Mouse (Mus musculus): ENCODE data around the gene Herpud2.

Gene Herpud2

DNA sequence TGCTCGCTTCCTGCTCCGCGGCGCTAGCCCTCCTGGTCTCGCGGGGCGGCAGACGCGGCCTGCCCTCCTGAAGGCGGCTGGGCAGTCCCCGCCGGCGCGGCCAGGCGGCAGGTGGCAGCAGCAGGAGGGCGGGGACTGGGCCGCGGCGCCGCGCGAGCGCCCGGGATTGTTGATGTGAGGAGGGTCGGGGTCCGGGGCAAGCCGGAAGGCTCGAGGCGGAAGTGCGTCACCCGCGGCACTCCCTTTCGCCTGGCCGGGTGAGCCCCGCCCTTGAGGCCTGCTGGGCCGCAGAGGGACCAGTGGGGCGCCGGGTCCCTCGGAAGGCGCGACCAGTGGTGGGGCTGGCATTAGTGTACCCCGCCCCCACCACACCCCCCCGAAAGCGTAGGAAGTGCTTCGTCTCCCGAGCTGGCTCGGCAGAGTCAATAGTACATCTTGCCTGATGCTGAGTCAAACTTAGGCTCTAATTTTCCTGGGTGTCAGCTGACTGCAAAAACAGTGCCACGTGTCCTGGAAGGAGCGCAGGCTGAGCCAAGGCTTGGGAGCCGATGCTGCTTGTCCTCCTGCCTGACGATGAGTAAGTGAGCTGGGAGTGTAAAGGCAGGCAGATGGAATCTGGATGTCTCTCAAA lies at the start of gene Herpud2:
Gene Herpud2 (minus strand): TSS at position 210 of the 631 bp plus-strand sequence.
- peak; percentile 91 for DNase-seq

DNA sequence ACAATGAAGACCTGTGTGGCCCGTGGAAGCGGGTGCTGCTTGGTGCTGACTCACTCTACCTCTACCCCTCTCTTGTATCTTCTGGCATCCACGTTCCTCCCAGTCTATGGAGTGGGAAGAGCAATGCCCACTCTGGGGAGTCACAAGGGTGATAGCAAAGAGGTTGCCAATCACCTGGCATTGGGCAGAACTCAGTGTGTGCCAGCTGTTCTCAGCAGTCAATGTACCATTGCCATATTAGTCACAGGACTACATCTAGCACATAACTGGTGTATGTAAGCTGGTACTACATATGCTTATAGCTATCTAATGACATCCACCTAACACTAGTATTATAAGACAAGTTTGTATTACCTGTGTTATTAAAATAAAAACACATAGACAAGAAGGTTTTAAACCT lies 49.4 kb upstream of the Herpud2 start:
- no peak for DNase-seq

GRCm38 (mm10) chr9:25200148-25200547 lies 48.5 kb upstream of the Herpud2 start:
- no peak for DNase-seq

- no peak for DNase-seq
Measured at GRCm38 (mm10) chr9:25196746-25197145, 45.1 kb upstream of the Herpud2 start.

GRCm38 (mm10) chr9:25191612-25192011 lies 40.0 kb upstream of the Herpud2 start:
- no peak for DNase-seq

- no peak for DNase-seq
Measured at GRCm38 (mm10) chr9:25186501-25186900, 34.9 kb upstream of the Herpud2 start.

- DNase-seq = no peak
Measured at GRCm38 (mm10) chr9:25185854-25186253, 34.2 kb upstream of the Herpud2 start.

DNA sequence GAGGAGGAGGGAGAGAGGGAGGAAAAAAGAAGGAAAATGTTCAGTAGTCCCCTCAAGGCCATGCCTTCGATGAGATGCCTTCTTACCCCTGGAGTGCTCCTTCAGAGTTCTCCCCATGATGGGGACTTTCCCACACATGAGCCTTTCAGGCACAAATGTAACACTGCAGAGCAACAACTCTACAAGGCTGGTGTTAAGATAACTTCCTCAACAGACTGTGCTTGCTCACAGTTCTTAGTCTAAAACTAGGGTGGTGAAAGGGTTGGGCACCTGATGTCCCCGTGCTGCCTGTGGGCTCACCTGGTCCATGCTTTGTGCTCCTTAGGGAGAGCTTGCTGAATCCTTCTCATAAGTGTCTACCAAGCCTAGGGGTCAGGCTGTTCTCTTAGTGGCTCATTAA lies 33.0 kb upstream of the Herpud2 start:
- DNase-seq = no peak

DNA sequence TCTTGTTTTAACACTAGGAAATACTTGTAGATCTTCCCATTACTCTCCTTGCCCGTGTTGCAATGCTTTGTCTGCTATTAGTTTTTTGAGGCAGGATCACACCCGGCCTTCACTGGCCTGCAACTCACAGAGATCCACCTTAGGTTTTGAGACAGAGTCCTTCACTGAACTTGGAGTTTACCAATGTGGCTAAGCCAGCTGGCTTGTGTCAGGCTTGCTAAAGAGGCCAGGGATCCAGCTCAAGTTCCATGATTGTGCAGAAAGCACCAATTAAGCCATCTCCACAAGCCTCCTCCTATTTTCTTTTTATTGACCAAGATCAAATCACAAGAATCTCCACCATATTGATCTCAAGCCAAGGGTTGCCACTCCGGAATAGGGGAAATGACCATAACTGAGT lies 26.4 kb upstream of the Herpud2 start:
- no peak for DNase-seq

DNA sequence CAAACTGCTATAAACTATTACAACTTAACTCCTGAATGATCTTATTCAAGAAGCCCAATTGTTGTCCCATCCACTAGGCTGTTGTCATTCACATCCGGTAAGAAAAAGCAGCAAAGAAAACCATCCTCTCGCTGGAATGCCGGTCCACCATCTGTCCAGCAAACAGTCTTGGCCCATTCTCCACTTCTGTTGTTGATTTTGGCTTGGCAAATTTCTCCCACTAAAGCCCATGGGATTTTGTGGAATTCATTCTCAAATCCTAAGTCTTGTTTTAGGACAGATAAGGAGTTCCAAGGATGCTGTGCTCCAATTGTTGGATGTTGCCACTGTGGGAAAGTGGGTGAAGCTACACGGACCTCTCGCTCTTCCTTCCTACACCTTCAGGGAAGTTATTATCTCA lies 25.6 kb upstream of the Herpud2 start:
- no peak for DNase-seq

- DNase-seq = no peak
Measured at GRCm38 (mm10) chr9:25176562-25176961, 24.9 kb upstream of the Herpud2 start.

GRCm38 (mm10) chr9:25175978-25176377 lies 24.4 kb upstream of the Herpud2 start:
- no peak for DNase-seq

DNA sequence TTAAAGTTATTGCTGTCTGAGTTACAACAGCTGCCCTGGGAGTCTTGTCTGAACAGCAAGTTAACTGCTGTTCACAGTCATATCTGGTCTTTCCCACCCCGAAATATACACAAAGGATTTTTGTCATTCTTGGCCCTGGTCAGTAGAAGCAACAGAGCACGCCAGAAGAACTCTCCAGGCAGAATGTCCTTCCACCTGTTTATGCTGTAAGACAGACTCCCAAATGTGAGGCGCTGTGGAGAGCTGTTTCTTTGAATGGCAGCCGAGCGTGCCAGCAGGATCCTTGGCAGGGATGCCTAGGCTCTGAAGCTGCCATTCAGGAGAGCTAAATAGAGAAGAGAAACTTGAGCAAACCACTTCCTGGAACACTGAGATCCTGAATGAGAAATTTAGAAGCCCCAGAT lies 23.4 kb upstream of the Herpud2 start:
- DNase-seq = peak; percentile 86

- no peak for DNase-seq
Measured at GRCm38 (mm10) chr9:25174614-25175013, 23.0 kb upstream of the Herpud2 start.

- DNase-seq = no peak
Measured at GRCm38 (mm10) chr9:25173171-25173570, 21.6 kb upstream of the Herpud2 start.

DNA sequence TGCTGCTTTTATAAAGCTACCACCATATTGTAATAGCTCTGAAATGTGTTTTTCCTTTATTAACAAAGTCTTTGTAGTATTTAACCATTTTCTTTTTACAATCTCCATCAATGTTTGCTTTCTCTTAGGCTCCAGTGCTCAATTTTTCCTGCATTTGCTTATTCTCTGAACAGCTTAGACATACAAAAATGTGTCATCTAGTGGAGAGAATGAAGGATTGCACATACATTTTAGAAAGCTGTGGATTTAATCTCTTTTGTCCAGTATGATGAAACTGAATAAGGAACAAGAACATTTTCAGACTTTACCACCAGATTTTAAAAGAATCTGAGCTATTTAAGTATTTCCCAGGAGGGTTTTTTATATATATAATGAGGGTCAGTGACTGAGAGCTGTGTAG lies 18.0 kb upstream of the Herpud2 start:
- DNase-seq = no peak

- DNase-seq = peak; percentile 42
Measured at GRCm38 (mm10) chr9:25167458-25168084, 16.0 kb upstream of the Herpud2 start.

DNA sequence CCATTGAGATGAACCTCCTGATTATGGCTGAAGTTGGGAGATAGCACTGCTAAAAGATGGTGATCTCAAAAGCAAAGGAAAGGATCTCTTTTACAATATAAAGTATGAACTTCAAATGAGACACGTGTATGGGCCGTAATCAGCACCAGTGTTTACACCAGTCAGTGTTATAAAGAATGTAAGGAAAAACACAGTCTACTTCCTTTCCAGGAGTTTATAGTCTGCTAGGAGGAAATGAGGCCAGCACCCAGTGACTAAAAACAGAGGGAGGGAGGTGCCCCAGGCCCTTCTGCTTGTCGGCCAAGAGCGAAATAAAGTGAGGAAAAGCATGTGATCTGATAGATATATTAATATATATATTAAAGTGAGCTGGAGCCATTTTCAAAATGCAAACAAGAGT lies 6.6 kb upstream of the Herpud2 start:
- DNase-seq = no peak

DNA sequence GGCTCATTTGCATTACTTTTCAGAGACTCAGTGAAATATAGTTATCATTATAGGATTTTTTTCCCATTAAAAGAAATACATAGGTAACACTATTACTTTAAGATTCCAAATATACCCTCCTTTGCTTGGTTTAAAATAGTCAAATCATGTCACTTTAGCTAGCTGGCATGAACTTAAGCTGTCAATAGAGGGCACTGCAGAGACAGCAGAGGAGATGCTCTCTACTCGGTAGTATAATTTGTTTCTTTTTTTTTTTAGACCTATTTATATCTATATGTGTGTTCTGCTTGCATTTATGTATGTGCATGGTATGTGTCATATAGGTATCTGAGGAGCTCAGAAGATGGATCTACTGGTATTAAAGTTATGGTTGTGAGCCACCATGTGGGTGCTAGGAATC lies 4.8 kb upstream of the Herpud2 start:
- DNase-seq = no peak

DNA sequence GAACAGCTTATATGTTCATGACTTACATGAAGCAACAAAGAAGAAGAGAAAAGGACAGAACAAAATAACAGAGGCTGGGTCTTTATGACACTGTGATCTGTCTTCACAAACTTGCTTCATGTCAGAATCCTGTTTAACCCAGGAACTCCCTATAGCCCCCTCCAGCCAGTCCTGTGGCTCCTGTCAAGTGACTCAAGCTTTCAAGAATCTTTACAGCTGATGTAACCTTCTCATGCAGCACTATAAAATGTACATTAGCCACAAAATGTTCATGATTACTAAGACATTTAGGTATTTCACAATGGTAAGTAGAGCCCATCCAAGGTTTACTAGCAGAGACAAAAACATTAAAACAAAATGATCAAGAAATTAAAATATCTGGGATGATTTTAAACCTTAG lies 1.4 kb upstream of the Herpud2 start:
- DNase-seq = no peak

GRCm38 (mm10) chr9:25152457-25152856 lies 837 bp upstream of the Herpud2 start:
- DNase-seq = no peak

DNA sequence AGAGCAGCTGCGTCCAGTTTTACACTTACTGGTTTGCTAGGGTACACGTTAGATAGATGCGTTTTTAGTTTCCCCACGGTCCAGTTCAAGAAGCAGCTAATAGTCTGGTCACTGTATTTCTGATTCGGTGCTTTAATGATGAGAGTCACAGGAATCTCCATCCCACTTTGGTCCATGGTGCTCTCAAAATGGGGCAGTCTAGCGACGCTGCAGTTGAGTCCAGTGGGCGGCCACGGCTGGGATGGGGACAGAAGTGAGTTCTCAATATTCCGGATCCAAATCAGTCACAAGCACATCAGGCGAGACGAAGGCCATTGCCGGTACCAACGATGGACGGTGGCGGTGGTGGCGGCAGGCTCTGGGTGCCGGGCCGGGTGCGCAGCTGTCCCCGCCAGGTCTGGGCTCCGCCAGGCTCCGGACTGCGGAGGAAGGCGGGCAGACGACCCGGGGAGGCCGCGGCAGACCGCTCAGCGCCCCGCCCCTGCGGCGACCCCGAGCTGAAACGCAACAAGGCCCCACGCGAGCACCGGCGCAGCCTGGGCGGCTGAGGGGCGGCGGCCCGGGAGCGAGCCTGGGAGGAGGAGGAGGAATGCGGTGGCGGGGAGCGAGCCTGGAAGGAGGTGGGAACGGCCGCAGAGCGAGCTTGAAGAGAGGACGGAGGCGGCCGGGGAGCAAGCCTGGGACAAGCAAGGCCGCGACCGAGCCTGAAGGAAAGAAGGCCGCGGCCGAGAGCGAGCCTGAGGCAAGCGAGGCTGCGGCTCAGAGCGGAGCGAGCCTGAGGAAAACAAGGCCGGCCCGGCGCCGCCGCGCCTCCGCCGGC lies 619 bp downstream of the Herpud2 start:
- peak; percentile 67 for DNase-seq

GRCm38 (mm10) chr9:25148767-25149166 lies 2.9 kb downstream of the Herpud2 start:
- DNase-seq = no peak

DNA sequence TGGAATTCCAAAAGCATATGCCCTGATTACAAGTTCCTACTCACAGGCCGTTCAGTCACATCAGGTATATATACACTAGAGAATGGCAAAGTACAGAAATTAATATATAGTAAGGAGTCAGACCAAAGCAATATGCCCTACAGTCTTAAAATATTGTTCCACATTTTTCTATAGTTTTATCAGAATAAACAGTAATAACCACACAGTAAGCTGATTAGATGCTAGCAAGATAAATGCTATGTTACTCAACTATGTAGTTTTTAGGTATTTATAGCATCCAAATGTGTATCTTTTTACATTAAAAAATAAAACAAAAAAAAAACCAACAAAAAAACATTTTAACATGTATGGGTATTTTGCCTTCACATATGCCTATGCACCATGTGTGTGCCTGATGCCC lies 5.7 kb downstream of the Herpud2 start:
- no peak for DNase-seq
